In the genomic region with DNA sequence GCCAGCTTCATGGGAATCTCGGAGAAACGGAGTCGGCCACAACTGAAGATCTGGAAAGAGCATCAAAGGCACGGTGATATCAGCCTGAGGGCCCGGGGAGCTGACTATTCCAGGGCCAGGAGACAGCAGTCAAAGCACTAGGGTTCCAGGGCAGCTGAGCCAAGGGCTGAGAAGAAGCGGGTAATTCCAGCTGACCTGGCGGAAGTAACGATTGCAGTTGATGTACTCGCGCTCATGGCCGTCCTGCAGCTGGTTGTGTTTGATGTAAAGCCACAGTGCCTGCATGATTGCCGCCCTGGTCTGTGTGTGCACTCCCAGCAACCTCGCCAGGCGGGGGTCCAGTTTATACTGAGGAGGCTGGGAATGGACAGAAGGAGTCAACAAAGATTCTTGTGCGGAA, we compare ENCODE assay signal across 24 mouse cellular contexts. TPM values are rescaled to one million over a fixed set of nuclear protein-coding genes. Genes with fewer than 3 reads are reported as not detected.
DNase-seq lines count a peak whose midpoint lies in the region; ATAC-seq and TF ChIP-seq lines count a peak whose summit lies in the region.
"Had no signal": no experiment of that assay in that cellular context is flagged by ENCODE, and none has a peak within 500 bp of the region (broad histone marks: within the 10 kb centered on the region; RNA-seq: fewer than 3 reads in every experiment).

No protein-coding gene starts in this region.

- H3K79me2 ChIP-seq in myocyte (ENCODE audit: control insufficient read depth, insufficient read depth), result peaks cover 18% of the 10 kb centered on the region

- no peaks in the 10 kb centered on the region for H3K27me3 ChIP-seq in cerebellum, adult 2 months (ENCODE audit: control insufficient read depth, insufficient read depth, low read length)
- no peaks in the 10 kb centered on the region for H3K27me3 ChIP-seq in megakaryocyte, embryonic 14.5 days (replicated peaks)
- H3K27me3 ChIP-seq in myocyte (ENCODE audit: control insufficient read depth, insufficient read depth, insufficient read length), result no peaks in the 10 kb centered on the region
- no peaks in the 10 kb centered on the region for H3K27me3 ChIP-seq in kidney, adult 2 months (replicated peaks; ENCODE audit: control insufficient read depth, insufficient read depth, low read length)
- H3K27me3 ChIP-seq: embryonic facial prominence, embryonic 12.5 days; forebrain, embryonic 13.5 days; forebrain, embryonic 15.5 days had no signal

- ATAC-seq in cerebellum, adult (ENCODE audit: insufficient number of reproducible peaks, low FRiP score, low TSS enrichment), result no peak
- ATAC-seq in megakaryocyte, adult 5-6 weeks (ENCODE audit: poor library complexity, severe bottlenecking), result no peak
- ATAC-seq: forebrain, embryonic 13.5 days; forebrain, embryonic 15.5 days; forebrain, postnatal 0 days had no signal

- no peak overlapping the region for H3ac ChIP-seq in myocyte (ENCODE audit: control insufficient read depth, insufficient read length)

- 34% methylated on average over 15 of the region's 15 CpGs for WGBS in cerebellum, adult 2 months
- 88% methylated on average over 15 of the region's 15 CpGs for WGBS in kidney, adult 2 months

- H3K36me3 ChIP-seq in megakaryocyte, embryonic 14.5 days (replicated peaks; ENCODE audit: low read length), result peaks cover 89% of the 10 kb centered on the region
- peaks cover 43% of the 10 kb centered on the region for H3K36me3 ChIP-seq in myocyte (ENCODE audit: control insufficient read depth, insufficient read depth)
- H3K36me3 ChIP-seq in kidney, adult 2 months (ENCODE audit: control insufficient read depth, insufficient read depth, low read length), result peaks cover 12% of the 10 kb centered on the region

- TF ChIP-seq CTCF in cerebellum, adult 2 months (IDR thresholded peaks at IDR 0.05; ENCODE audit: borderline replicate concordance, insufficient read depth, low read depth, low read length), result no peak
- no peak for TF ChIP-seq CTCF in kidney, adult 2 months (conservative IDR thresholded peaks at IDR 0.05; ENCODE audit: insufficient read depth, insufficient read length, low read depth, low read length)

- H3K27ac ChIP-seq in cerebellum, adult 2 months (ENCODE audit: insufficient read depth, low read length), result peak overlapping the region; percentile 22
- H3K27ac ChIP-seq in kidney, adult 2 months (ENCODE audit: insufficient read depth, low read depth, low read length), result no peak overlapping the region
- H3K27ac ChIP-seq: embryonic facial prominence, embryonic 10.5 days; embryonic facial prominence, embryonic 12.5 days; forebrain, embryonic 13.5 days; forebrain, embryonic 15.5 days had no signal

- H3K4me3 ChIP-seq in cerebellum, adult 2 months (replicated peaks; ENCODE audit: insufficient read depth, low read depth, low read length), result no peak overlapping the region
- H3K4me3 ChIP-seq in megakaryocyte, embryonic 14.5 days (replicated peaks), result peak overlapping the region; percentile 38
- H3K4me3 ChIP-seq in myocyte, result no peak overlapping the region
- H3K4me3 ChIP-seq in kidney, adult 2 months (ENCODE audit: insufficient read depth, low read depth, low read length), result no peak overlapping the region
- H3K4me3 ChIP-seq: embryonic facial prominence, embryonic 10.5 days; embryonic facial prominence, embryonic 12.5 days; forebrain, embryonic 13.5 days; forebrain, embryonic 15.5 days had no signal

- H3K4me2 ChIP-seq in myocyte (ENCODE audit: low read depth), result no peak overlapping the region
- H3K4me2 ChIP-seq: embryonic facial prominence, embryonic 12.5 days; forebrain, embryonic 13.5 days; forebrain, embryonic 15.5 days had no signal

- no peak for TF ChIP-seq POLR2A in cerebellum, adult 2 months (IDR thresholded peaks at IDR 0.05; ENCODE audit: borderline replicate concordance, insufficient read depth, low read length)
- TF ChIP-seq POLR2A in myocyte (IDR thresholded peaks at IDR 0.05; ENCODE audit: insufficient read length, low read depth), result no peak
- no peak for TF ChIP-seq POLR2A in kidney, adult 2 months (IDR thresholded peaks at IDR 0.05; ENCODE audit: low read depth, low read length)

- peak in 1 of 2 experiments; percentile 40 for DNase-seq in cerebellum, adult 2 months
- DNase-seq in cerebellum, adult 9-10 months, result peak; percentile 49
- no peak for DNase-seq in cerebellum, postnatal 4 days (ENCODE audit: low spot score in 2 of 2)
- no peak for DNase-seq in kidney, adult 2 months
- DNase-seq: adrenal gland, adult 2 months; adrenal gland, postnatal 10 days; adrenal gland, postnatal 25 days; forebrain, postnatal 0 days had no signal

- peaks cover 44% of the 10 kb centered on the region for H3K4me1 ChIP-seq in cerebellum, adult 2 months (ENCODE audit: control insufficient read depth, insufficient read depth, low read length)
- H3K4me1 ChIP-seq in megakaryocyte, embryonic 14.5 days, result peaks cover 28% of the 10 kb centered on the region
- H3K4me1 ChIP-seq in kidney, adult 2 months (ENCODE audit: control insufficient read depth, insufficient read depth, low read length), result peaks cover 25% of the 10 kb centered on the region

- H3K9me3 ChIP-seq in megakaryocyte, embryonic 14.5 days, result no peaks in the 10 kb centered on the region
- H3K9me3 ChIP-seq: embryonic facial prominence, embryonic 10.5 days; embryonic facial prominence, embryonic 12.5 days; forebrain, embryonic 13.5 days; forebrain, embryonic 15.5 days had no signal

TF ChIP-seq in myocyte, 11 proteins besides CTCF, POLR2A, EP300 and RAD21:
- TF ChIP-seq USF1 (IDR thresholded peaks at IDR 0.05; ENCODE audit: low read depth) (no peak), POLR2AphosphoS2 (IDR thresholded peaks at IDR 0.05; ENCODE audit: insufficient read length, low read depth) (peak; percentile 37)

RNA-seq across cellular contexts. Expression of gene Smarcd2, which starts 7.8 kb away (rescaled TPM):
- 114 and 144 TPM in 2 replicates for polyA plus RNA-seq in cerebellum, adult 2 months (2012; rRNA removed)
- polyA plus RNA-seq in megakaryocyte, embryonic 14.5 days (2012; ENCODE audit: insufficient read depth, low replicate concordance), result 51.3 and 84.6 TPM in 2 replicates
- total RNA-seq in megakaryocyte, adult 5-6 weeks (2015), result 56.0 and 66.2 TPM in 2 replicates
- total RNA-seq in megakaryocyte, adult 5-6 weeks (2017), result 253 and 270 TPM in 2 replicates
- 42.9 TPM for polyA plus RNA-seq in myocyte (2012; fragmentation: generic; extraction: Trizol)
- polyA plus RNA-seq in kidney, adult 2 months (2012; rRNA removed), result 70.0 and 77.9 TPM in 2 replicates

RNA-seq across cellular contexts. Expression of gene Psmc5, which starts 9.0 kb away (rescaled TPM):
- polyA plus RNA-seq in cerebellum, adult 2 months (2012; rRNA removed), result 307 and 343 TPM in 2 replicates
- 1.8 and 34.7 TPM in 2 replicates for polyA plus RNA-seq in megakaryocyte, embryonic 14.5 days (2012; ENCODE audit: insufficient read depth, low replicate concordance)
- total RNA-seq in megakaryocyte, adult 5-6 weeks (2015), result 34.4 and 41.0 TPM in 2 replicates
- 52.7 and 63.9 TPM in 2 replicates for total RNA-seq in megakaryocyte, adult 5-6 weeks (2017)
- 305 TPM for polyA plus RNA-seq in myocyte (2012; fragmentation: generic; extraction: Trizol)
- 52.5 and 66.9 TPM in 2 replicates for polyA plus RNA-seq in kidney, adult 2 months (2012; rRNA removed)

RNA-seq across cellular contexts. Expression of gene Ftsj3, which starts 9.1 kb away (rescaled TPM):
- polyA plus RNA-seq in cerebellum, adult 2 months (2012; rRNA removed), result 21.3 and 22.8 TPM in 2 replicates
- 6.7 TPM in 1 of 2 replicates, not detected in the other for polyA plus RNA-seq in megakaryocyte, embryonic 14.5 days (2012; ENCODE audit: insufficient read depth, low replicate concordance)
- total RNA-seq in megakaryocyte, adult 5-6 weeks (2015), result 13.0 and 14.0 TPM in 2 replicates
- total RNA-seq in megakaryocyte, adult 5-6 weeks (2017), result 46.6 and 59.1 TPM in 2 replicates
- polyA plus RNA-seq in myocyte (2012; fragmentation: generic; extraction: Trizol), result 36.1 TPM
- 11.7 TPM in 2 replicates for polyA plus RNA-seq in kidney, adult 2 months (2012; rRNA removed)

RNA-seq across cellular contexts. Expression of gene Tcam1, which starts 11.5 kb away (rescaled TPM):
- polyA plus RNA-seq in cerebellum, adult 2 months (2012; rRNA removed), result 0.36 and 0.43 TPM in 2 replicates
- not detected in 2 replicates for polyA plus RNA-seq in megakaryocyte, embryonic 14.5 days (2012; ENCODE audit: insufficient read depth, low replicate concordance)
- total RNA-seq in megakaryocyte, adult 5-6 weeks (2015), result 0.09 and 0.14 TPM in 2 replicates
- 0.04 and 0.08 TPM in 2 replicates for total RNA-seq in megakaryocyte, adult 5-6 weeks (2017)
- 0.11 TPM for polyA plus RNA-seq in myocyte (2012; fragmentation: generic; extraction: Trizol)
- polyA plus RNA-seq in kidney, adult 2 months (2012; rRNA removed), result 0.02 and 0.03 TPM in 2 replicates
- polyA plus RNA-seq: adrenal gland, adult 2 months had no signal

RNA-seq across cellular contexts. Expression of gene Gh, which starts 36.7 kb away (rescaled TPM):
- not detected in 2 replicates for polyA plus RNA-seq in cerebellum, adult 2 months (2012; rRNA removed)
- not detected in 2 replicates for polyA plus RNA-seq in megakaryocyte, embryonic 14.5 days (2012; ENCODE audit: insufficient read depth, low replicate concordance)
- total RNA-seq in megakaryocyte, adult 5-6 weeks (2015), result not detected in 2 replicates
- total RNA-seq in megakaryocyte, adult 5-6 weeks (2017), result not detected in 2 replicates
- not detected for polyA plus RNA-seq in myocyte (2012; fragmentation: generic; extraction: Trizol)
- polyA plus RNA-seq in kidney, adult 2 months (2012; rRNA removed), result 0.16 TPM in 1 of 2 replicates, not detected in the other
- total RNA-seq: adrenal gland, adult 2 months; adrenal gland, postnatal 10 days; adrenal gland, postnatal 25 days; ES-E14; forebrain, postnatal 0 days; gastrocnemius, adult 18-20 months; MEL had no signal
- polyA plus RNA-seq: adrenal gland, adult 2 months; brain, embryonic 14.5 days; C2C12; cortical plate, adult 2 months; embryonic facial prominence, embryonic 10.5 days; embryonic facial prominence, embryonic 12.5 days; embryonic facial prominence, embryonic 14.5 days; forebrain, embryonic 11.5 days; forebrain, embryonic 13.5 days; forebrain, embryonic 15.5 days; forebrain, postnatal 0 days had no signal
